Mouse (Mus musculus): Measurements from ENCODE around the gene Sec31a. TPM values are rescaled to one million over a fixed set of nuclear protein-coding genes. Genes with fewer than 3 reads are reported as not detected.

Sec31a gene
- total and polyA plus RNA-seq, 3 experiments: 61.2 to 165 TPM; not detected in 1

GRCm38 (mm10) chr5:100408485-100408884 is 7.5 kb downstream of the Sec31a start:
- peaks cover 14% of the 10 kb centered on the region for H3K79me2 ChIP-seq (ENCODE audit: control insufficient read depth, insufficient read depth, low read length, poor library complexity)
- H3K9me3 ChIP-seq (replicated peaks; ENCODE audit: insufficient read depth, low read length): no peaks in the 10 kb centered on the region
- H3K36me3 ChIP-seq (ENCODE audit: control insufficient read depth in 1 of 2, insufficient read depth in 2 of 2, low read length in 2 of 2): peaks cover 5 to 6% of the 10 kb centered on the region in 2 experiments
- H3K9ac ChIP-seq (ENCODE audit: control insufficient read depth, low read depth, low read length, poor library complexity, severe bottlenecking): no peak overlapping the region
- H3K4me3 ChIP-seq (ENCODE audit: control insufficient read depth in 1 of 2, insufficient read depth in 1 of 2, low read depth in 2 of 2, low read length in 2 of 2): no peak overlapping the region
- H3K4me1 ChIP-seq (ENCODE audit: control insufficient read depth in 1 of 2, insufficient read depth in 2 of 2, low read length in 2 of 2): peaks cover 0 to 5% of the 10 kb centered on the region in 2 experiments; a peak in 1 of 4 replicates
- no peak overlapping the region for H3K27ac ChIP-seq (ENCODE audit: control insufficient read depth, low read depth, low read length)
- H3K27me3 ChIP-seq (ENCODE audit: control insufficient read depth in 1 of 2, insufficient read depth in 2 of 2, low read length in 2 of 2): no peaks in the 10 kb centered on the region
- DNase-seq (ENCODE audit: low read depth, low spot score): no peak
- TF ChIP-seq USF1 (IDR thresholded peaks at IDR 0.05; ENCODE audit: low read depth, low read length): no peak
- no peak for TF ChIP-seq SMC3 (IDR thresholded peaks at IDR 0.05; ENCODE audit: low read depth, low read length)
- no peak for TF ChIP-seq TCF12 (IDR thresholded peaks at IDR 0.05; ENCODE audit: low read depth, low read length)
- no peak for TF ChIP-seq RCOR1 (IDR thresholded peaks at IDR 0.05; ENCODE audit: low read depth, low read length)
- TF ChIP-seq KAT2A (conservative IDR thresholded peaks at IDR 0.05; ENCODE audit: low read depth, low read length): no peak
- no peak for TF ChIP-seq UBTF (IDR thresholded peaks at IDR 0.05; ENCODE audit: borderline replicate concordance, insufficient read depth, low read depth, low read length)
- TF ChIP-seq ZMIZ1 (IDR thresholded peaks at IDR 0.05; ENCODE audit: low read depth, low read length): no peak

DNA sequence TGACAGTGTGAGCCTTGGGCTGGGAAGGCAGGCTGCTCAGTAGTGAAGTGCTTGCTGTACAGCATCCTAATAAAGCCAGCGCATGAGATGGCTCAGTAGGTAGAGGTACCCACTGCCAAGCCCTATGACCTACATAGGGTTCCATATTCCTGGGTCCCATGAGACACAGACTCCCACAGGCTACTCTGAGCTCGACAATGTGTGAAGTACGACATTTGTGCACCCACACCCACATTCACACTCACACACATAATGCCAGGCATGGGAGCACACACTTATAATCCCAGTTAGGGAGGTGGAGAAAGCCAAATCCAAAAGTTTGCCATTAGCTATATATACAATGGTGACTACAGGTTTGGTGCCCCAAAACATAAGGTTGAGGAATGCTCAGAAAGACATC is 19.3 kb downstream of the Sec31a start:
- no peak for DNase-seq (ENCODE audit: low read depth, low spot score)
- H3K9me3 ChIP-seq (replicated peaks; ENCODE audit: insufficient read depth, low read length): no peaks in the 10 kb centered on the region
- no peaks in the 10 kb centered on the region for H3K27me3 ChIP-seq (ENCODE audit: control insufficient read depth in 1 of 2, insufficient read depth in 2 of 2, low read length in 2 of 2)
- peaks cover 0 to 18% of the 10 kb centered on the region in 2 experiments; a peak in 2 of 4 replicates for H3K36me3 ChIP-seq (ENCODE audit: control insufficient read depth in 1 of 2, insufficient read depth in 2 of 2, low read length in 2 of 2)
- no peak for TF ChIP-seq MAX (IDR thresholded peaks at IDR 0.05; ENCODE audit: low read length)
- no peak for TF ChIP-seq POLR2AphosphoS5 (IDR thresholded peaks at IDR 0.05; ENCODE audit: borderline replicate concordance, low read depth, low read length)
- TF ChIP-seq POLR2A (IDR thresholded peaks at IDR 0.05; ENCODE audit: control insufficient read depth in 1 of 2, insufficient read depth in 1 of 2, low read depth in 1 of 2, low read length in 2 of 2, poor library complexity in 1 of 2): no peak
- no peak for TF ChIP-seq BHLHE40 (IDR thresholded peaks at IDR 0.05; ENCODE audit: borderline replicate concordance, low read depth, low read length)
- no peak for TF ChIP-seq JUND (IDR thresholded peaks at IDR 0.05; ENCODE audit: low read depth, low read length)
- no peak for TF ChIP-seq RCOR1 (IDR thresholded peaks at IDR 0.05; ENCODE audit: low read depth, low read length)
- TF ChIP-seq ZKSCAN1 (IDR thresholded peaks at IDR 0.05; ENCODE audit: low read depth, low read length): no peak
- no peak for TF ChIP-seq E2F4 (IDR thresholded peaks at IDR 0.05; ENCODE audit: borderline replicate concordance, low read depth, low read length)
- no peak for TF ChIP-seq MXI1 (IDR thresholded peaks at IDR 0.05; ENCODE audit: low read depth, low read length)
- no peak for TF ChIP-seq SMC3 (IDR thresholded peaks at IDR 0.05; ENCODE audit: low read depth, low read length)
- TF ChIP-seq GABPA (IDR thresholded peaks at IDR 0.05; ENCODE audit: low read depth, low read length): no peak
- no peak for TF ChIP-seq MYC (IDR thresholded peaks at IDR 0.05; ENCODE audit: low read depth, low read length)
- no peak for TF ChIP-seq MAFK (IDR thresholded peaks at IDR 0.05; ENCODE audit: borderline replicate concordance, low read depth, low read length)
- no peak for TF ChIP-seq ZNF384 (IDR thresholded peaks at IDR 0.05; ENCODE audit: low read depth, low read length)
- no peak for TF ChIP-seq SIN3A (IDR thresholded peaks at IDR 0.05; ENCODE audit: low read length)
- TF ChIP-seq TBP (IDR thresholded peaks at IDR 0.05; ENCODE audit: low read depth, low read length): no peak
- TF ChIP-seq NELFE (IDR thresholded peaks at IDR 0.05; ENCODE audit: low read depth, low read length): no peak
- no peak for TF ChIP-seq CHD2 (IDR thresholded peaks at IDR 0.05; ENCODE audit: low read length)
- H3K4me1 ChIP-seq (ENCODE audit: control insufficient read depth in 1 of 2, insufficient read depth in 2 of 2, low read length in 2 of 2): no peaks in the 10 kb centered on the region
- H3K9ac ChIP-seq (ENCODE audit: control insufficient read depth, low read depth, low read length, poor library complexity, severe bottlenecking): no peak overlapping the region
- no peak overlapping the region for H3K4me3 ChIP-seq (ENCODE audit: control insufficient read depth in 1 of 2, insufficient read depth in 1 of 2, low read depth in 2 of 2, low read length in 2 of 2)
- no peak overlapping the region for H3K27ac ChIP-seq (ENCODE audit: control insufficient read depth, low read depth, low read length)
- H3K79me2 ChIP-seq (ENCODE audit: control insufficient read depth, insufficient read depth, low read length, poor library complexity): no peaks in the 10 kb centered on the region
